Mouse (Mus musculus) embryo, embryonic 11.5 days (tissue): Measurements from ENCODE around the gene Pet117.
"Not testable (repeated sequence)": the region's sequence is repeated elsewhere in the genome, so short reads cannot be mapped to it uniquely, and the experiment has no call there.

Source experiments
- DNase-seq: peaks from one replicate; pipeline ENCODE4 v3.0.0-alpha.2; 2012; ENCODE audit warnings: low read depth, low spot score

Pet117 gene

GRCm38 (mm10) chr2:144368400-144369019, at the start of gene Pet117, which contains the start of gene Kat14:
Pet117 (plus strand) TSS chr2:144368996.
Kat14 (plus strand) TSS chr2:144368983.
- DNase-seq, result peak; percentile 91

- no peak for DNase-seq
These were observed 44.6 kb upstream of the Pet117 start for GRCm38 (mm10) chr2:144324218-144324617.

DNA sequence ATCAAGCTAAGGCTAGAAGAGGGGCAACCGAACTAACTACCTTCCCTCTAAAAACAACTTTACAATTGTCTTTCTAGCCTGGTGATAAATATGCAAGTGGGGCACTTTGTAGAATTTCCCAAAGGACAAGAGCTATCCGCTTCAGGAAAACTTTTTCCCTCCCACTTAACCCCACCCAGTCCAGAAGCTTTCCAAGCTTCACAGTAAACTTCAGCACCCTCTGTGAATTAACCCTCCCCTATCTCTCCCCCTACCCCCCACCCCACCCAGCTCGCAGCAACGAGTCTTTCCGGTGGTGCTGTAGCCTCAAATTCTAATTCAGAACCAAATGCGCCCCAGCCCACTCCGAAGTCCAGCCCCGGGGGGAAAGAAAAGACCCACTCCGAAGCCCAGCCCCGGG, 39.3 kb upstream of the Pet117 start:
- DNase-seq, result no peak

- DNase-seq, result no peak
These were observed 38.9 kb upstream of the Pet117 start for GRCm38 (mm10) chr2:144329937-144330336.

DNA sequence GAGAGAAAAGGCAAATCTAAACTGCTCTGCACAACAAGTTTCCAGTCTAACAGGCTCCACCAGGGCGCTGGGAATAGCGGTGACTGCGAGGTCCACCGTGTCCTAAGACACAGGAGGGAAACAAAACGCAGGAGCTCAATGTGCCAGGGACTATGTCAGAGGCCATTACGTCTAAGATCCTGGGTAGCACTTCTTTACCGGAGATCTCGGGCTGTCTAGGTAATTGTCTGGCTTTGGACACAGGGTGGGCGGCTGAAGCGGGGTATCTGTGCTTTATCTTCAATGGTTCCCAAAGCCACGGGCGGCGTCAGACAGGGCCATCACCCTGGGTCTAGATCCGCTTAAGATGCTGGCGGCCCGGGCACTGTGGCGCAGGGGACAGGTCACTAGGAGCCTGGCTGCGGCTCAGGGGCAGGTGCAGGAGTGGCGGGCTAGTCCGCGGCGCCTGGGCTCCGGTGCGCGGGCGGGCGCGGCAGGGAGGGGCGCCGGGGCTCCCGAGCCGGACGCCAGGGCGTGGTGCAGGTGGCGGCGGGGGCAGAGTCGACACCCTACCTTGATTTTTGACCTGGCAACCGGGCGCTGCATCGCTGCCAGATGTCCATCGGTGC, 38.3 kb upstream of the Pet117 start:
- no peak for DNase-seq

- no peak for DNase-seq
These were observed 37.8 kb upstream of the Pet117 start for GRCm38 (mm10) chr2:144330960-144331371.

DNA sequence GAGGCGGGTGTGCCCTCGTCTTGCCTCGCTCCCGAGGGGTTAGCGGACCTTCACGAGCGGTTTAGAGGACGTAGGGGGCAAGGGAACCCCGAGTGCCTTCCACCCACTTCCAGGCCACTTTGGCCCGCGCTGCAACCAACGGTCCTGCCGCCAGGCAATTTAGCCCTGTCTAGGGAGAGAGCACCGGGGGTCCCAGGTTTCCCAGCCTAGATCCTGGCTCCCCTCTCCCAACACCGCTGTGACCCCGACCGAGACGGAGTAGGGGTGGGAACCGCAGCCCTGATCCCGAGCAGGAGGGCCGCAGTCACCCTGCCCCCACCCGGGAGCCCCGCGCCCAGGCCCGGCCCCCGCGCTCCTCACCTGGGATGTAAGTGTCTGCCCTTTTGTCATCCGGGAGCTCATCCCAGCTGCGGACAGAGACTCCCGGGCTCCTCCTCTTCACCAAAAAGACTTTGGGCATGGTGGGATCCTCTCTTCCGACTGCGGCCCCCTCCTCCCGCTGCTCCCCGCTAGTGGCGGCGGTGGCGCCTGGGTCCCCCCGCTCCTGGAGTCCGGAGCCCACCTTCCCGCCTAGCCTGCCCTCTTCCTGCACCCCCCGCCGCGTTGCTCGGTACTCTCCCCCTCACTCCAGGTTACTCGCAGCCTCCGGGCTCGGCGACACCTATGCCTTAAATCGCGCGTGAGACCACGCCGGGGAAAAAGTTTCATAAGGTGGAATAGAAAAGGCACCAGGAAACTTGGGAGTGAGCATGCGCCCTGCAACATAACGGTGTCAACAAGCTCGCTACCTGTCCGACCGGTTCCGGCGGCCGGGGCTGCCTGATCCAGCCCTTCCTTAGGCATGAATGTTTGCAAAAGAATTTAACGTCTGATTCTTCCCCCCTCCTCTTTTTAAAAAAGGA, 37.1 kb upstream of the Pet117 start, which contains the start of gene Ovol2:
TSS of gene Ovol2 (minus strand) at position 746 of the 902 bp plus-strand sequence.
- no peak for DNase-seq

GRCm38 (mm10) chr2:144332486-144332885, 36.3 kb upstream of the Pet117 start:
- DNase-seq, result no peak

DNA sequence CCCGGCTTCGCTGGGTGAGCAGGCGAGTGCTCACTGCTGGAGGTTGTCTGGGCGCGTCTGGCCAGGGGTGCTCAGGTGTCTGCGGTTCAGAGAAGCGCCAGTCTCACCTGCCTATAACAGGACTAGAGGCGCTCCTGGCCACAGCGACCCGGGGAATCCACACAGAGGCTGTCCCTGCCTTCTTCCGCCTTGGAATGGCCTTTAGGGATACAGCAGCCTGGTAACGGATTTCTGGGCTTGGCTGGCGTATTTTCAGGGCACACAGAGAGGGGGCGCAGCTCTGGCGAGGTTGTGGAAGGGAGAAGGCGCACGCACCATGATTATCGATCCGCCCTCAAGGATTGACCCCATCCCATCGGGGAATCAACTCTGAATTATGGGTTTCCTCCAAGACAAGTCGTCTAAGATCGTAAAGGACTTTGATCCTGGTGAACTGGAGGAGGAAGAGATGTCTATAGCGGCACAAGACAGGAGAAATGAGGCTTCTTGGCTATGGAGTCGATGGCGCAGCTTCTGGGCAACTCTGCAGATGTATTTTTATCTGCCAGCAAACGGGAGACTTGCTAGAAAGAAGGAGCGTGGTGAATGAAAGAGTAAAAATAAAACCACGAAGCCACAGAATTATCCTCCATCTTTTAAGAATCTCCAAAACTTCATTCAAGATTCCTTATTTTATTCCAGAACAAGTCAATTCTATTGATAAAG, 35.5 kb upstream of the Pet117 start:
- no peak for DNase-seq

DNA sequence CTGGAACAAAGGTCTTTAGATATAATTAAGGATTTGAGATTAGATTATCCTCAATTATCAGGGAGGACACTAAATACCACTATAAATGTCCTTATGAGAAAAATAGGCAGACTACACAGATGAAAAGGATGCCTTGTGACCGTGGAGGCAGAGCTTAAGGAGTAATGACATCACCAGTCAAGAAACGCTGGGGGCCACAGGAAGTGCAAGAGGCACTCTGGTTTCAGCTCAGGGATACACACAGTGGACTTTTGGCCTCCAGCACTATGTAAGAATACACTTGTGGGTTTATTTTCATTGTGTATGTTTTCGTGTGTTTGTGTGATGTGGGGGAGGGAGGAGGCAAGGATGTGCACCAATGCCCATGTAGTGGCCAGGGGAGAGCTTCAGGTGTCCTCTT, 31.6 kb upstream of the Pet117 start:
- no peak for DNase-seq

DNA sequence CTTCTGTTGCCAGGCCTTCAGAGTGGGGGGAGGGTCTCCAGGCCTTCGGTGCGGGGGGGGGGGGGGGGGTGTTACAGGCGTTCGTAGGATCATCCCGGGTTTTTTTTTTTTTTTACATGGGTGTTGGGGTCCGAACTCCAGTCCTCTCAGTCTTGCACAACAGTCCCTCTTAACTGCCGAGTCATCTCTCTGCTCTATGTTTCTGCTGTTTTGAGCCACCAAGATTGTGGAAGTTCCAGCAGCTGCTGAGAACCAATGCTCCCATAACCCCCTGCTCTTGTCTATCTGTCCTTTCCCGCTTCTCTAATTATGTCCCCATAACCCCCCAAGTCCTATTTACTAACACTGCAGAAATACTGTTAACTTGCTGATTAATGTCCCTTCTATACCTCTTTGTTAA, 31.1 kb upstream of the Pet117 start:
- DNase-seq, result no peak

DNA sequence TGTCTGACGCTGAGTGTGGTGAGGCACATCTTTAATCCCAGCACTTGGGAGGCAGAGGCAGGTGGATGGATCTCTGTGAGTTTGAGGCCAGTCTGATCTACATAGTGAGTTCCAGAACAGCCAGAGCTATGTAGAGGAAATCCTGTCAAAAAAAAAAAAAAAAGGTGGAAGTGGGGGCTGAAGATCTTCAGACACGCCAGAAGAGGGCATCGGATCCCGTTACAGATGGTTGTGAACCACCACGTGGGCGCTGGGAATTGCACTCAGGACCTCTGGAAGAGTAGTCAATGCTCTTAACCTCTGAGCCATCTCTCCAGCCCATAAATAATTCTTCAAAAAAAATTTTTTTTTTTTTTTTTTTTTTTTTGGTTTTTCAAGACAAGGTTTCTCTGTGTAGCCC, 30.6 kb upstream of the Pet117 start:
- not testable (repeated sequence) for DNase-seq

GRCm38 (mm10) chr2:144343158-144343557, 25.6 kb upstream of the Pet117 start:
- DNase-seq, result no peak

GRCm38 (mm10) chr2:144348525-144348924, 20.3 kb upstream of the Pet117 start:
- DNase-seq, result no peak

DNA sequence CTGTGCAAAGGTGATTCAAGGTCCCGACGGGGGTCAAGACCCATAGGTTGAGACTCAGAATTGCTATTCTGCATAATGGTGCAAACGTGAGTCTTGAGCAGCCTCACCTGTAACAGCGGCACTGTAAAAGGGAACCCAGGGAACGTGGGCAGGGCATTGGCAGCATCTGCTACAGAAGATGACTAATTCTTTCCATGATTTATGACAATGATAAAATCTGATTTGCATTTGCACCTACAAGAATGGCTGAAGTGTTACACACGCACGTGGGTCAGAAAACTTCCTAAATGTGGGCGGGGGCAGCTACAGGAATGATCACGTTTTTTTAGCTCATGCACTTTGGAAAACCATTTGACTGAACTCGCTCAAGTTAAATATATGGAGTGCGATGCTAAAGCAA, 16.0 kb upstream of the Pet117 start:
- DNase-seq, result no peak

DNA sequence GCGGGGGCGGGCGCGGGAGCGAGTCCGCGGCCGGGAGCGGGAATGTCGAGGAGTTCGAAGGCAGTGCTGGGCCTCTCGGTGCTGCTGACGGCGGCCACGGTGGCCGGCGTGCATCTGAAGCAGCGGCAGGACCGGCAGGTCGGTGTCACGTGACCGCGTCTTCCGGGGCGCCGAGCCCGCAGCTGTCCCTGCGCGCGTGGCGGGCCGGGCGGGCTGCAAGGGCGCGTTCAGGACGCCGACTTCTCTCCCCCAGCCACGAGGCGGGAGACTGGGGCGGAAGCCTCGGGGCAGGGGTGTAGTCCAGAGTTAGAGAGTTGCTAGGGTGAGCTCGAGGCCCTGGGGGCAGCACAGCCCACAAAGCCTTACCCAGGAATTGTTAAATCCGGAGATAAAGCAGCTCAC, 225 bp downstream of the Pet117 start:
- DNase-seq, result peak; percentile 46

GRCm38 (mm10) chr2:144369511-144369910, 715 bp downstream of the Pet117 start:
- DNase-seq, result no peak

GRCm38 (mm10) chr2:144371566-144371965, 2.8 kb downstream of the Pet117 start:
- no peak for DNase-seq

- DNase-seq, result no peak
These were observed 4.3 kb downstream of the Pet117 start for GRCm38 (mm10) chr2:144373063-144373462.

DNA sequence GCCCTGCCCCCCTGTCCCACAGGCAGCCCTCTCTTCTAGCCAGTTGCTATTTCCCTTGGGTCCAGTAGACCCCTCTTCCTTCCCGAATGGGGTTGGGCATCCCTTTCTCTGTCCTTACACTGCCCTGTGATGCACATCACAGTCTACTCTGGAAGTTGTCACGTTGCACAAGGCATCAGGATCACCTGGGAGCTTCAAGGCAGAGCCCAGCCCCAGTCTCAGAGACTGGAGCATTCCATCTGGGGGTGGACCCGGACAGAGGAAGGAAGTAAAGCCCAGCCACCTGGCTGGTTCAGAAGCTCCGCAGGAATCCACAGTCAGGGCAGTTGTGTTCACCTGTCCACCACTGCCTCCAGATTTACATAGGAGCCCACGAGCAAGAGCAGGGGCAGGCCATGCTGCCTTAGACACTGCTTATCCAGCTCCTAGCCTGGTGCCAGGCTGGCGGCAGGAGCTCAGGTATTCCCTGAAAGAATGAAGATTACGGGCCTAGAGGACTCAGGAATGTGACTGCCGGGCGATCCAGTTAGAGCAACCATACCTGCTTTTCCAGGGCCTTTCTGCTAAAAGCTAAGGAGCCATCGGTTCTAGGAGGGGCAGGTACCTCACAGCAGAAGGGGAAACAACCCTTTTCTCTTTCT, 6.4 kb downstream of the Pet117 start:
- DNase-seq, result no peak

DNA sequence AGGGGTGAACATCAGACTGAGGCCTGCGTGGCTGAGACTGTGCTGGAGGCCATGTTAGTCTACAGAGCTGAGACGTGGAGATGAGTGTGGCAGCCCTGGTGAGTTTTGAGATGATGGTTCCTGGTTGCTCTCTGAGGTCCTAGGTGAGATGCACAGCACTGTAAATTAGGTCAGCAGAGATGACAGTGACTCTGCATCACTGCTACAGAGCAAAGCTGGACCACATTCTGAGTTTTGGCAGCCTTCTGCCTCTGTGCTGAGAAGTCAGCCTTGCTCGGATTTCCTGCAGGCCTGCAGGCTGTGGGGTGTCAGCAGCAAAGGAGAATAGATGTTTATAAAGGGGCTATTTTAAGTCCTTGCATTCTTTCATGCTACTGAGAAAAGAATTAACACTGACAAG, 12.5 kb downstream of the Pet117 start:
- no peak for DNase-seq
